Mouse (Mus musculus) right cerebral cortex, postnatal 4 days (tissue): ENCODE measurements around the gene Ankrd28.
A peak's percentile ranks its signal among the peaks of the same experiment; 100 is the strongest.
"Not testable (repeated sequence)": the region's sequence is repeated elsewhere in the genome, so short reads cannot be mapped to it uniquely, and the experiment has no call there.

Experiments
- DNase-seq: peaks from one replicate; pipeline ENCODE4 v3.0.0-alpha.2; 2022

Ankrd28 gene

GRCm38 (mm10) chr14:31830571-31831369 is at the start of gene Ankrd28:
Ankrd28 (minus strand) TSS chr14:31830651.
- peak; percentile 92 for DNase-seq

- DNase-seq = no peak
Measured at GRCm38 (mm10) chr14:31879456-31879855, 49.0 kb upstream of the Ankrd28 start.

- no peak for DNase-seq
Measured at GRCm38 (mm10) chr14:31872130-31872529, 41.7 kb upstream of the Ankrd28 start.

DNA sequence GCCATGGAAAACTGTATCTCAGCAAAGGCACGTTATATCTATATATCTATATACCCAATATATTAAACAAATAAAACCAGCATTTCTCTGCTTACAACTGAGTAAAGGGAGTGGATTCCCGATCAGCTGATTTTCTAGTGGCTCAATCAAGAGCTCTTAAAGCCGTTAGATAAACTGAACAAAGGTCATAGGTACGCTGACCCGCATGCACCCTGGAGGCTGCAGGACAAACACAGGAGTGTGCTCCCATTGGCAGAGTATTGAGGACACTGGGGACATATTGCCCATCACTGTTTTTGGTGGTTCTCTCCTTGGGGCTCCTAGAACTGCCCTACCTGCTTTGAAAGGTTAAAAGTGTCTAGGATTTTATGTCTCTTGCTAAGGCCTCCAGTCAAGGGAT is 40.0 kb upstream of the Ankrd28 start:
- no peak for DNase-seq

DNA sequence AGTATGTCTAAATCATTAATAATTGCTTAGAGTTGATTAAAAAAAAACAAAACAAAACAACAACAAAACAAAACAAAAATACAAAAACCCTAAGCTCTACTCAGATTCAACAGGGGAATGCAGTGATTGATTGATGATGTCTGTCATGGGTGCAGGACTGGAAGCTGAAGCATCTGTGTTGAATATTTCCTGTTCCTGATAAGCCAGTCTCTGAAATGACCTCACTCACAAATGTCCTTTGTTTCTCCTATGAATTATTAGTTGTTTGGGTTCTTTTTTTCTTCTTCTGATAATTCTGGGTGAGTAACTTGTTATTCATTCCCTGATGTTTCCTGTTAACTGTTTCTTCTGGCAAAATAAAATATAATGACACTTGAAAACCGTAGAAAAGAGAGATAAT is 38.1 kb upstream of the Ankrd28 start:
- no peak for DNase-seq

GRCm38 (mm10) chr14:31866366-31866765 is 35.9 kb upstream of the Ankrd28 start:
- not testable (repeated sequence) for DNase-seq

- DNase-seq = no peak
Measured at GRCm38 (mm10) chr14:31858679-31859078, 28.2 kb upstream of the Ankrd28 start.

GRCm38 (mm10) chr14:31857096-31857975 is 26.9 kb upstream of the Ankrd28 start:
- DNase-seq = no peak

DNA sequence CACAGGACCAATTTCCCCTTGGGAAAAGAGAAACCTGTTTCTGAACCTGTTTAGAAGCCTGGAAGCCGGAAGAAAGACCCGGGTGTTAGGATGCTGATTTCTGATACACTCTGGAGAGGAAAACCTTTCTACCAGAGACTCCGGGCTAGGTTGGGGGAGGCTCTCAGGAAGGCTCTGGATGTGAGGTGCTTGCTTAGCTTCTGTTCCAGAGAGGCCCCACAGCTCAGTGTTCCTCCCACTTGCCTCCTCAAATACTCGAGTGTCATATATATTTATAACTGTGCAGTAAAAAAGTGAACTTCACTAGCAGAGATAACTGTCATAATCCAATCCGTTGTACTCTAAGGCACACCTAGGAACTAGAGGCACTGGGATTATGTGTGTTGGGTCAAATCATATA is 25.6 kb upstream of the Ankrd28 start:
- DNase-seq = no peak

- DNase-seq = peak; percentile 24
Measured at GRCm38 (mm10) chr14:31854667-31855066, 24.2 kb upstream of the Ankrd28 start.

- DNase-seq = no peak
Measured at GRCm38 (mm10) chr14:31843571-31843970, 13.1 kb upstream of the Ankrd28 start.

DNA sequence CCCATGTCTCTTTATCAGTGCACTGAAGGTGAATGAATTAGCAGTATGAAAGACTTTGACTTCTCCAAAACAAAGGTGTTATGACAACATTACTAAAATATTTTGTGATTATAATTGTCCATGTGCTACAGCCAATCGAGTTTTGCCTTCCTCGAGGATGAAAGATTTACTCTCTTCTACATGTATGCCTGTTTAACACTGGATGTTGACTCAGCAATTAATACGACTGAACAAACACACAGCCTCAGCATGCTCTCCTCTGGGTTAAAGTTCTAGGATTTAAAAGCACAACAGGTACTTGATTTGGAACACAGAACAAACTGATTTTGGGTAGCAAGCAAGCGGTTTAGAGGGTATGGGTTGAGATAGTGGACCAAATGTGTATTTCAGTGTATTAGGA is 1.6 kb upstream of the Ankrd28 start:
- no peak for DNase-seq

GRCm38 (mm10) chr14:31831370-31831712 is 890 bp upstream of the Ankrd28 start:
- DNase-seq = peak; percentile 36

- DNase-seq = peak; percentile 54
Measured at GRCm38 (mm10) chr14:31829761-31830562, 489 bp downstream of the Ankrd28 start.

DNA sequence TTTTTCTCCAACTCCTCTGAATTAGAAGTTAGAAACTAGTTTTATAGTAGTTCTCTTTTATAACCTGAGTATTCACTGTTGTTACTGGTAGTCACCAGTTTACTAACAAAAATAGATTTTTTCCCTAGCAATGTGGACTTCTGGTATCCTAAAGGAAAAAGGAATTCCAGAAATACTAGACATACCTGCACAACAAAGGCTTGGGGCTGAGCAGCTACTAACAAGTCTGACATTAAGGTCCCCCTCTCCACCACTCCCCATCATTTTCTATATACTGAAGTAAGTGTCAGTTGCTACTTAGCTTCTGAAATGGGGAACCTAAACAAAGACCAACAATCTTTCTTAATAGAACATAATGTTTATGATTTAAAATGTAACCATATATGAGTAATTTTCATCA is 3.2 kb downstream of the Ankrd28 start:
- DNase-seq = no peak

GRCm38 (mm10) chr14:31809942-31810341 is 20.5 kb downstream of the Ankrd28 start:
- DNase-seq = no peak

GRCm38 (mm10) chr14:31803791-31804190 is 26.7 kb downstream of the Ankrd28 start:
- no peak for DNase-seq

GRCm38 (mm10) chr14:31800976-31801375 is 29.5 kb downstream of the Ankrd28 start:
- no peak for DNase-seq

DNA sequence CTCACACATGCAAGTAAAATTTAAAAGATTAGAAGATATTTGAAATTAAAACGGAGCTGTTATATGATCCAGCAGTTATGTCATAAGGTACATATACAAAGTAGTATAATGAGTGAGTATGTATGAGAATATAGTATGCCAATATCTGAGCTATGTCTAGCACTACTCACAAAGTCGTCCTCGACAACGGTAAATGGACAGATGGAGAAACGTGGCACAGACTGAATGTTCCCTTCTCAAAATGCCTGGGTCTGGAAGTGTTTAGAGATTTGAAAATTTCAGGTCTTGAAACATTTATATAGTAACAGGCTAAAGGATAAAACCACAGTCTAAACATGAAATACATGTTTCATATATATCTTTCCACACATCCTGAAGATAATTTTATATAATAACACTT is 30.0 kb downstream of the Ankrd28 start:
- no peak for DNase-seq

GRCm38 (mm10) chr14:31798937-31799336 is 31.5 kb downstream of the Ankrd28 start:
- no peak for DNase-seq

DNA sequence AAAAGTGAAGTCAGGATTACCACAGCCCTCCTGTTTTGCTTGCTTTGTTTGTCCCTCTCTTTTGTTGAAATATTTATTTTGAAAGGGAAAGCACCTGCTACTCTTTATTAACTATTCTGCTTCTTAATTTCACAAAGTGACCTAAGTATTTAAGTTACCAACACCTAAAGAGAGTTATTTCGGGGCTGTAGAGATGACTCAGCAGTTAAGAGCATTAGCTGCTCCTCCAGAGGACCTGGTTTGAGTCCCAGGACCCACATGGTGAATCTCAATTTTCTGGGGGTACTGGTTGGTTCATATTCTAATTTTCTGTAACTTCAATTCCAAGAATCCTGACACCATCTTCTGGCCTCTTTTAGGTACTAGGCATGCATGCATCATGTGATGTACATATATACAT is 34.9 kb downstream of the Ankrd28 start:
- DNase-seq = no peak

- DNase-seq = no peak
Measured at GRCm38 (mm10) chr14:31794776-31795126, 35.7 kb downstream of the Ankrd28 start.
